Mouse (Mus musculus) adrenal gland, postnatal 14 days (tissue): ENCODE results near the gene B4galt2. TPM values are rescaled to one million over a fixed set of nuclear protein-coding genes. Genes with fewer than 3 reads are reported as not detected.

Experiments
- DNase-seq: peaks from one replicate; pipeline ENCODE4 v3.0.0; 2021; ENCODE audit warnings: mixed read lengths
- long read RNA-seq, 2 experiments: library from polyadenylated mRNA; stranded (forward); transcript quantifications; one replicate each; pipeline ENCODE4 v2.0.0; 2021
- total RNA-seq: library from RNA; stranded (reverse); gene quantifications from 2 replicates; pipeline ENCODE4 v1.2.3, GENCODE M21; 2021

B4galt2 gene
- total RNA-seq, result 12.6 and 15.1 TPM in 2 replicates
- long read RNA-seq, experiment 1, transcript B4galt2-201 (8 exons, 2,312 nt), result major isoform, 17 of 30 reads
- long read RNA-seq, experiment 1, partial matches to known transcripts, result 4 of 30 reads
- long read RNA-seq, experiment 1, other reads (novel, unspliced or antisense), result 9 of 30 reads
- long read RNA-seq, experiment 2, transcript B4galt2-201 (8 exons, 2,312 nt), result major isoform, 9 of 16 reads
- long read RNA-seq, experiment 2, partial matches to known transcripts, result 2 of 16 reads
- long read RNA-seq, experiment 2, other reads (novel, unspliced or antisense), result 5 of 16 reads

DNA sequence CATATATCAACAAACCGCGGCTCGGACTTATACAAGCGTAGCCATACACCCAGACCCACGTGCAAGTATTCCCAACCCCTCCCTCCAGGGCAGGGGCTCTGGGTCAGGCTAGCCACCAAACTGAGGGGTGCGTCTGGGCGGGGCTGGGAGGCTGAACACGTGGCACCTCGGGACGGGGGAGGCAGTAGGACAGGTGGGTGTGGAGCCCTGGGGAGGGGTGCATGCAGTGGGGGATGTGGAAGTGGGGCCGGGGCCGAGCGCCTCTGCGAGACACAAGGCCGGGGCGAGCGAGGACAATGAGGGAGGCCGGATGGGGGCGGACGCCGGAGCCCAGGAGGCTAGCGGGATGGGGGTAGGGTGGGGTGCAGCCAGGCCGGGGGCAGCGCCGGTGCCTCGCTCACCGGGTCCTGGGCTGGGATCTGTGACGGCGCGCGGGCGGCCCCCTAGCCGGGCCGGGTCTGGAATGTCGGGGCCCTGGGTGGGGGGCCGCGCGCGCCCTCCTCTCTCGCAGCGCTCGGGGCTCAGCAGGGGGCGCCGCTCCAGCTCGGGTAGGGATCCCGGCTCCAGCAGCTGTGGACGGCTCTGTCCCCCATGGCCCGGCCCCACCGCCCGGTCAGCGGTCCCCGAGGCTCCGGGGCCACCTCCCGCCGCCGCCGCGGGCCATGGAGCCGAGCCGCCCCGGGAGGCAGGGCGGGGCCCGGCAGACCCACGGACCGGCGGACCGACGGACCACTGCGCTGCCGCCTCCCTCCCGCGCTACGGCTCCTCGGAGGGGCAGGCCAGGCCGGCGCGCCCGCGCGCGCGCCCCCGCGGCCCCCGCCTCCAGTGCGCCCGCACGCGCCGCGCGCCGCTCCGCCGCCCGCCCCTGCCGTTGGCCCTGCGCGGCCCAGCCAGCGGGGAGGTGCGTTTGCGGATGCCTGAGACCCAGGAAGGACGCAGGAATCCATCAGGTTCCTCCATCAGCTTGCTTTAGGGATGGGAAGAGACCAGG lies at the start of gene B4galt2:
B4galt2 (minus strand) TSS at position 787 of the 991 bp plus-strand sequence.
- peak; percentile 82 for DNase-seq

DNA sequence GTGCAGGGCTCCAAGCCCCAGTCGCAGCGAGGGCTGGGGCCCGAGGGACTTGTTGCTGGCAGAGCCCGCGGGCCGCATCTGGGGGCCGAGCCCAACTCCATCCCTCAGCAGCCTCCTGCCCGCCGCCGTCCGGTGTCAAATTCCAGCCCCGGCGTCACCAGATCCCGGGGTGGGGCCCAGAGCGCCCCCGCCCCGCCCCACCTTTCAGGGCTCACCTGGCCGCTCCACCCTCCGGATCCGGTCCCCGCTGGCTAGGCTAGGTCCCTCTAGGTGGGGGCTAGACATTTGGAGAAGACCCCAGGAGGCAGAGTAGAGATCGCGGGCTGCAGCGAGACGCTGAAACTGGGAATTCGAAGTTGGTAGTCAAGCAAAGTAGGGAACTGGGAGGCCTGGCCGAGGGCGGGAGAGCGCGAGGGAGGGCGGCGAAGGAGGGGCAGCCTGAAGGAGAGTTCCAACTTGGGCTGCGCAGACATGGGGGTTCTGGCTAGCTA lies 46.1 kb upstream of the B4galt2 start, which contains the start of gene Artn:
Artn (minus strand) TSS at position 373 of the 491 bp plus-strand sequence.
- peak; percentile 40 for DNase-seq

DNA sequence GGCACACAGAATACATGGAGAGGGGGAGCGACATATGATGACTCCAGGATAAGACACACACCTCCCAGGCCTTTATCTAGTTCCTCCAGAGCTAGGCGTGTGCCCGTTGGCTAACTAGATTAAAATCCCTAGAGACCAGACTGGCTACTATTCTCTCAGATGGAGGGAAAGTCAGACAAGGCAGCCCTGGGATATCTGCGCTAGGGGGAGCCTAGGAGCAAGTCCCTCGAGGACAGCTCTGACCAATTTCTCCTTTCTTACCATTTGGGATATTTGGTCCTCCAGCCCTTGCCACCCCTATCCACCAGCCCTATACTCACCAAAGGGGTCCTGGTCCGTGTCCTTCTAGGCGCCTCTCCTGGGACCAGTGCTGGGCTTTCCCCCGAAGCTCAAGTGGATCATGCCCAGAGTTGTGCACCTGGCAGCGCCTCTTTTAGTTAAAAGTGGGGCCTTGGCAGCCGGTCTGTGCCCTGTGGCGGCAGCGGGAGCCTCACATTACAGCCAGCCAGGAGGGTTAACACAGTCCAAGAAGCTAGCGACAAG lies 45.5 kb upstream of the B4galt2 start:
- DNase-seq, result peak; percentile 71

DNA sequence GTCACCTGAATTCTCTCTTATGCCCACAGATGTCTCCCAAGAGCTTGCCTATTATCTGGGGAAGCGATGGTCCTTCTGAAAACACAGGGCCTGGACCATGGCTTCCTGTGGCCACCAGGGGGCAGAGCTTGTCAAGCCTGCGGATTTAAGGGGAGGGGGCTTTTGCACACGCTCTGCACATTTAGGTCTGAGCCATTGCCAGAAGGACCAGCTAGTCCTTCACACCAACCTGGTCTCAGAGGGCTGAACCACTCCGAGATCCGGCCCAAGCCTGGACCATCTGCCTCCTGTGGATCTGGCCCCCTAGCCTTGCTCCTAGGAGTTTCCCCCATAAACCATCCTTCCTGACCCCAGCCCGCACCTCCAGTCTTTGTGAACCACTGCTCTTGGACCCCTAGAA lies 44.9 kb upstream of the B4galt2 start:
- peak; percentile 37 for DNase-seq

DNA sequence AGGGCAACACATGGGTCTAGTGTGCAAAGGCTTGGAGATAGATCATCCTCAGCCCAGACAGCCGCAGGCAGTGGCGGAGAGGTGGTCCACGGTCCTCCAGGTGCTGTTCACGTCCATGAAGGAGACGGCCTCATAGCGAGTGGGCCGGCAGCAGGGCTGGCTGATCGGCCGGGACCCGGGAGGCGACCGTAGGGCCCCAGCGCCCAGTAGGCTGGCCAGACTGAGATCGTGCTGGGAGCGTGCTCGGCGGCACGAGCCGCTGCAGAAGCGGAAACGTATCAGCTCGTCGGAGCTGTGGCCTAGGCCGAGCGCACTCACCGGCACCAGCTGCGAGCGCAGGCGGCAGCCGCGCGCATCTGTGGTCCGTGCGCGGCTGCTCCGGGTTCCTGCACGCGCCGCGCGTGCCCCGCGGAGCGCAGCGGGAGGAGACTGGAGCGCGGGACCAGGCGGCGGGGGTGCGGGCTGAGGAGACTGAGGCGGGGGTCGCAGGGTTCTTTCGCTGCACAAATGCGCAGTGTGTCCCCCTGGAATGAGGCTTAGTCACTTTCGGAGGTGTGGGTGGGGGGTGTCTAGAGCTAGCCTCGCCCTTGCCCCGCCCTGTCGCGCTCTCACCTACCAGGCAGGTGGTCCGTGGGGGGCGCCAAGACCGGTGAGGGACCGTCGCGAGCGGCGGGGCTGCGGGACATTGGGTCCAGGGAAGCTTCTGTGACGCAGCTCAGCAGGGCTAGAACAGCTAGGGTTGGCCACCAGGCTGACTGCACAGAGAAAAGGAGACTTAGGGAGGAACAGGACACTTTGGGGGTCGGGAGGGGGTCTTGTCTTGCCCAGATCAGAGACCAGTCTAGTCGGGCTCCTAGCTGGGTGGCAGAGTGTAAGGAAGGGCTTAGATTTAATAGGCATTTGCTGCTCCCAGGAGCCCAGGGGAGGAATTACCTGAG lies 43.5 kb upstream of the B4galt2 start:
- DNase-seq, result peak; percentile 62

DNA sequence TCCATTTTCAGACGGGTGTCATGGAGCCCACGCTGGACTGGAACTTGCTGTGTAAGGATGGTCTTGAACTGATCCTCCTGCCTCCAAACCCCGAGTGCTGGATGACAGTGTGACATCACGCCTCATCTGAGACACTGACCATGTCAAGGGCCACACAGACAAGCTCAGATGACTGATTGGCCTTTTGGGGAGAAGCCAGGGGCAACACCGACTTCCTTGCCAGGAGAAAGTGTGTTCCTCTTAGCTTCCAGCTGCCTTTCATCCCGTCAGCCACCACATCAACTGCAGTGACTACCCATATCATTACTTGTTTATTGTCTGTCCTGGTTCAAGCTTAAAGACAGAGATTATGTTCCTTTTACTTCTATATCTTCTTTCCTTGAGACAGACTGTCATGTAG lies 41.6 kb upstream of the B4galt2 start:
- DNase-seq, result no peak

DNA sequence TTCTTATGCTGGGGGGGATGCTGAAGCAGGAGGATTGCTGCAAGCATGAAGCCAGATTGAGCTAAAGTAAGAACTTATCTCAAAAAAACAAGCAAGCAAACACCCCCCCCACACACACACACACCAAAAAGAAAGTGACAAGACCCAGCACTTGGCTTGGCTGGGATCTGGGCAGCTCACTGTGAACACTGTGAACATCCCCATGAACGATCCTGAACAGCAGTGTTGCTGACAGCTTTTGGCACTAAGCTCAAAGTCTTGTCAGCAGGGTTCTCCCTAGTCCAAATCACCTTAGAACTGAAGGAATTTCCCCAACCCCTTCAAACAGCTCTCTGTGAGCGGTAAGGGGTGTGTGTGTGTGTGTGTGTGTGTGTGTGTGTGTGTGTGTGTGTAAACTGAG lies 40.2 kb upstream of the B4galt2 start:
- DNase-seq, result no peak

DNA sequence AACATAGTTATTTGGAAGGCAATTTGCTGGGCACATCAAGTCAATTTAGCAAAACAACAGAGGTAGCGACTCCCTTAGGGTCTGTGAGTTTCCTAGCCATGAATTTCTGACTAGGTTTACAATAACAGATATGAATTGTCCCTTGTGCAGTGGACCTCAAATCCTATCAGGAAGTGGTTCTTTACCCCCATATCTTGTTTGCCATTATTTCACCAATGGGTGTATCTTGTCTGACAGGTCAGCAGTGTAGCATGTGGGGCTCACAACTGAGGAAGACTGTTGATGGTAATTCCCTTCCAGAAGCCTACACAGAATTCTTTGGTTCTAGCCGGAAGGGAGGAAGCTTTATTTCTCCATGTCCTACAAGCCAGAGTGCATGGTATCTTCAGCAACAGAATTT lies 38.1 kb upstream of the B4galt2 start:
- no peak for DNase-seq

DNA sequence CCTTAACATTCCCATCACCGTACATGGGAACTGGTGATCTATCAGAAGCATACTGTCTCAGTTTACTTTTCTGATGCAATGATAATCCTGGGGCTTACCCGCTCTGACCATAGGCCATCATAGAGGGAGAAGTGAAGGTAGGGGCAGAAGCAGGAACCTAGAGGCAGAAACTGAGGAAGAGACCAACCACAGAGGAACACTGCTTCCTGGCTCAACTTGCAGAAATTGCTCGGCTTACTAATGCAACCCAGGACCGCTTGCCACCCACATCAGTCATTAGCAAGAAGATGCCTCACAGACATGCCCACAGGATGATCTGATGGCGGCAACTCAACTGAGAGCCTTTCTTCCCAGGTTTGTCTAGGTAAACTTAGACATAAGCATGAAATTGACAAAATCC lies 35.5 kb upstream of the B4galt2 start:
- DNase-seq, result no peak

DNA sequence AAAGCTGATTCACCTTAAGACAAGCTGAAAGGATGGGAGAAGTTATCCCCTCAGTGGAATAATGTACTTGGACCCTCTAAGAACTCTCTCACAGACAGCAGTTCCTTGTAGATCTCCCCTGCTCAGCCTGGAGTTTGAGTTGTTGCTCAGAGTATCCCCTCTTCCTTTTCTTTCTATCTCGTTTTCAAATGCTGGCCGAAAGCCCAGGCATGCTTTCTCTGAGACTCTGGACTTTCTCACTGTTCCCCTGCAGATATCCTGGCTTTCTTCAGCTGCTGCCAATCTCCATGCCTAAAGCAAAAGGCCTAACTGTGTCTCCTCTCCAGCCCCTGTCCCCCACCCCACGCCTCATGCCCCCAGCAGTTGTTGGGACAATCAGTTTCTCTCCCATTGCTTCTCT lies 35.0 kb upstream of the B4galt2 start:
- DNase-seq, result no peak

DNA sequence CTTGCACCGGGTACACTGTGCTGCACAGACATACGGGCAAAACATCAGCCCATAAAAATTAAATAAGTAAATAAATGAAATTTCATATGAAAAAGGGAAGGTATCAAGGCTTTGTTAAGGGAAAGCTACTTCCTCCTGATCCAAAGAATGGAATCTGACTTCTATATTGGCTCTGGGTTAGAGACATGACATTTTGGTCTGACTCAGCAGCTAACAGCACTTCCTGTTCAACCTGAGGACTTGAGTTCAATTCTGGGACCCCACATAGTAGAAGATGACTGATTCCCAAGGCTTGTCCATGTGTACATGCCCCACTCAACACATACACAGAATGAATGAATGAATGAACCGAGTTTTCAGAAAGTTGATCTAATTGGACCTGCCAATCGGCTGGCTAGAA lies 34.6 kb upstream of the B4galt2 start:
- no peak for DNase-seq

DNA sequence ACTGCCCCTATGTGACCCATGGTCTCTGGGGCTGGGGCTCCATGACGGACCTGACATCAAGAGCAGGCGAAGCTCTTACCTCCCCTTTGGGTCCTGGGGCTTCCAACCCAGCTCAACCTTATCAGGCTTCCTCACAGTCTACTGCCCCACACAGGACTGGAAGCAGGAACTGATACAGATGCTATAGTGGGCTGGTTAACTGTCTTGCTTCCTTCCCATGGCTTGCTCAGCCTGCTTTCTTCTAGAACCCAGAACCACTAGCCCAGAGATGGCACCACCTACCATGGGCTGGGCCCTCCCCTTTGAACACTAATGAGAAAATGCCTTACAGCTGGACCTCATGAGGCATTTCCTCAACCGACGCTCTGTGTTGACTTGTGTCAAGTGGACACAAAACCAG lies 34.1 kb upstream of the B4galt2 start:
- no peak for DNase-seq

DNA sequence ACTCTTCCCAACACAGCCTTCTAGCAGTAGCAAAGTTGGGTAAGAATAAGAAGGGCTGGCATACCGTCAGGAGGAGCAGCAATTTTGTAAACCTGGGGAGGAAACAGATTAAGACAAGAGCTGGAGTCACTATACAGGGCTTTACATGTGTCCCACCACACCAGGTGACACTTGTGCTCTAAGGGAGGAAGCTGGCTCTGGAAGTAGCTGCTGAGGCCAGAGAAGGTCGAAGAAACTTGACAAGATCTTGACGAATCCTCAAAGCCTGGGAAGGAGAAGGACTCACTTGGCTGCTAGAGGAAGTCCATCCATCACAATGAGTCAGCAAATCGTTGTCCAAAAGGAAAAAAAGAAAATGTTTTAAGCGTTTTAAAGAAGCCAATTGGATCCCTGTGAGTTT lies 33.1 kb upstream of the B4galt2 start:
- DNase-seq, result no peak

DNA sequence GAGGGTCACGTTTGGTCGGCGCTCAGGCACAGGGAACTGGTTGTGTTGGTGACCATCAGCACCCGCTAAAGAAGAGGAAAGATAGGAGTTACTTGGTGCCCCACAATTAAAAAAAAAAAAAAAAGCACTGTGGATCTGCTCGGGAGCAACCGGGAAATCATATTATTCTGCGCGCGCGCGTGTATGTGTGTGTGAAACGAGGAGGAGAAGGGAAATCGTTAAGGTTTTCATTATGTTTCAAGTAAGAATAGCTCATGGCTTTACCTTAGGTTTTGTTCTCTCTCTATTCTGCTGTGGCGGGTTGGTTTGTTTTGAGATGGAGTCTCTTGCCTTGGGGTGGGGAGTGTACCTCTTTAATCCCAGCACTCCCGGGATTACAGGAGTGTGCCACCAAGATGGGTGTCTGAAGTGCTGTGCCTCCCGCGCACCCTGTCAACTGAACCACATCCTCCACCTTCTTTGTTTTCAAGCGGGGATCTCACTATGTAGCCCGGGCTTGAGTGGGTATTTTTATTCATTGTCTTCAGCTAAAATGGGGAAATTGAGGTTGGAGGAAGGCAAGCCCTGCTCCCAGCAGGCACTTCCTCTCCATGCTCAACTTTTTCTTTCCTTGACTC lies 32.3 kb upstream of the B4galt2 start:
- no peak for DNase-seq

DNA sequence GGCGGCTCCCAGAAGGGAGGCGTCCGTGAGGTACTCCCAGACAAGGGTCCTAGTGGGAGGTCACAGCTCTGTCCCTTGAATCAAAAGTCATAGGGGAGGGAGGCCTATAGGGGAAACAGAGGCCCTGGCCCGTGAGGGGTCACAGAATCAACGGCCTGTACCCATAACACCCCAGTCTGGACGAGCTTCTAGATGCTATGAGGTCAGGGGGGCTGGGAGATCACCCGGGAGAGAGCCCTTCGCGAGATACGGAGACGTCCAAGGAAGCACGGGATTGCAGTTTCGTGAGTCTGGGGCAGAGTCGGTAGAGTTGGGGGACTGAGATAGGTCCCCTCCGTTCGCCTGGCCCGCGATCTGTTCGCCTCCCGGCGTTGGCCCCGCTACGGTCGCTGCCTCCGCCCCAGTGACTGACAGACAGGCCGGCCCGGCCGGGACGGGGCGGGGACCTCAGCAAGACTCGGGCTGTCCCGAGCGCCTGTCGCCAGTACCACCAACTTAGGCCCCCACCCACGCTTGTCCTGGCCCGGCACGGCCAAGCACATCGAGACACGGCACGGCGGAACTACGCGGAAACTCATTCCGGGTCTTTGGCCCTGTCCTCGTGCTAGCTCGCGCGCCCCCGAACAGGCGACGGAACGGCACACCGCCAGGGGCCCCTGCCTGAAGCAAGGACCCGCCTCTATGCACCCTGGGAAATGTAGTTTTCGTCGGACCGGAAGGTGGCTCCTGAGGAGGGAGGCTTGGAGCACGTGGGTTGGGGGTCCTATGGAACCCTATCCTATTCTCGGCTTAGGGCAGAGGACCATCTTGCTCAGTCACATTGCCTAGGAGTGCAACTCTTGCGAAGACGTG lies 31.5 kb upstream of the B4galt2 start, which contains the start of gene Ipo13:
Ipo13 (minus strand) TSS at position 409 of the 852 bp plus-strand sequence.
- DNase-seq, result peak; percentile 95

DNA sequence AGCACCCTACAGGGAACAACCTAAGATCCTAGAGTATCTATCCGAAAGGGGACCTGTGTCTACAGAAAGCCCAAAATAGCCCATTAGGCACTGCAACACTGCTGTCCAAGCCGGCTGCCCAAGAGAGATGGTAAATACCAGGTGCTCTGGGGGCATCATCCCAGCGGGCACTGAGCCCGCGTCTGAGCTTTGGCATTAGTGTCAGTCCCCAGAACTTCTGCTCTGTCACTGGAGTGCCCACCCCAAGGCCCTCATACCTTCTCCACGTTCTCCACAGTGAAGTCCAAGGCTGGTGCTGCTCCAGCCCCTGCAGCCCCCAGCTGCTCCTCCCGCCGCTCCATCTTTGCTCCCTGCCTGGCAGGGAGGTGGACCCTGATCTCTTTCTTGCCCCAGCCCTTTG lies 30.7 kb upstream of the B4galt2 start:
- DNase-seq, result no peak

DNA sequence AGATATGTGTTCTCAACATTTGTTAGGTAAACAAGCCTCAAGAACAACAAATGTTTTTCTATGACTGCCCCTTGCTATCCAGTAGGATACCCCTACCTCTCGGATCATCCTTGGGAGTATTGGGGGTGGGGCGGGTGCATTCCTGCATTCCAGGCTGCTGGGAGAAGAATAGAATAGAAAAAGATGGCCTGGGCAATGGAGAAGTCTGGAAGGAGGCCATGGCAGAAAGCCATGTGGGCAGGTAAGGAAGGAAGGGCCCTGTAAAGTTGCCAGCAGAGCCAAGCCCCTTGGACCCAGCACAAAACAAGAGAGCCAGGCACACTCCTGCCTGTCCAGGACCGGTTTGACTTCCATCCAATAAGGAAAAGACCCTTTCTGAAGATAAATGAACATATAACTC lies 30.1 kb upstream of the B4galt2 start:
- DNase-seq, result no peak

DNA sequence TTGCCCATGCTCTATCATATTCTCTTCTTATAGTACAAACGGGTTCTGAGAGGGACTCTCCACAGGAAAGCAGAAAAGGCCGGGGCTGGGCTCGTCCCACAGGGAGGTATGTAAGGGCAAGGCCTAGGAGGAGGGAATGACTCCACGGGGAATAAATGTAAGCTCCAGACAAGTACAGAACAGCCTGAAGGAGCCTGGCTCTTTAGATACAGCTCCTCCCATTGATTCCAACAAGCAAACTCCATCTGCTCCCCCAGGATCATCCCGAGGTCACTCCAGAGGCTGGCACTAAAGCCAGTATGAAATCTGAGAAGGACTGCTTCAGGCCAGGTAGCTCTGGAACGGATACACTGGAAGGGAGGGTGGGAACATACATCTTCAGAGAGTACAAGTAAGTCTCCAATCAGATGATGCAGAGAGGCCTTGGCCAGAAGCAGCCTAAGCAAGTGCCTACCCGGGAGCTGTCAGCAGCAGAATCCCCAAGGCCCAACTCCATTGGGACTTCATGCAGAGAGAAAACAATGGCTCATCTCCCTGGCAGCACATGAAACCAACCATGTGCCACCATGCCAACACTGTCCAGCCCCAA lies 29.5 kb upstream of the B4galt2 start:
- DNase-seq, result no peak

DNA sequence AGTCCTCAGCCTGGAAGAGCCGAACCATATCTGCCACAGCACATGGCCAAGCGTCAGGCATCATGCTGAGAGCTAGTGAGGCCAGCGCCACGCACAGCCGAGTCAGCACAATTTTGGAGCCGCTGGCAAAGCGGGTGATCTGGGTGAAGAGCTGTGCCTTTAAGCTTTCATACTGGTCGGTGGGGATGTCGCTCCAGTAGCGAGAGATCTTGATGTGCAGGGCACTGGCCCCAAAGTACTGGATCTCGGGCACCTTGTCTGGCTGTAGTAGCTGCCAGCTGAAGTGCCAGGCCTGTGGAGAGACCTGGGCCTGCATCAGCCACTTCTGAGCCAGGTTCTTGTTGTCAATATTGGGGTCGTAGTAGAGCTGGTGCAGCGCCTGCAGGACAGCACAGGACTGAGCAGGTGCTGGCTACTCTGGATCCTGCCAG lies 28.9 kb upstream of the B4galt2 start:
- no peak for DNase-seq
